Mouse (Mus musculus) limb, embryonic 10.5 days (tissue): ENCODE measurements at regions not wholly inside any gene's neighbourhood (a gene's known extent, or its start where the extent isn't known, plus 50 kb on each side); places are given as distances from the start of the nearest gene placed in this dataset.

Experiments used
- DNase-seq: peaks from one replicate; pipeline ENCODE4 v3.0.0-alpha.2; 2017; ENCODE audit warnings: low spot score
- H3K27ac ChIP-seq: fragments of 300-500 bp; sonication (generic); 2 replicates; pipeline ENCODE4 v1.5.1; 2016; ENCODE audit warnings: mild to moderate bottlenecking
- H3K27me3 ChIP-seq: fragments of 300-500 bp; sonication (generic); 2 replicates; pipeline ENCODE4 v1.6.1; 2016; ENCODE audit warnings: low read depth, mild to moderate bottlenecking; ENCODE audit not compliant: poor library complexity, severe bottlenecking
- H3K36me3 ChIP-seq: fragments of 300-500 bp; sonication (generic); 2 replicates; pipeline ENCODE4 v1.6.1; 2016; ENCODE audit warnings: mild to moderate bottlenecking, moderate library complexity
- H3K4me1 ChIP-seq: fragments of 300-500 bp; sonication (generic); 2 replicates; pipeline ENCODE4 v1.6.1; 2016
- H3K4me3 ChIP-seq: fragments of 300-500 bp; sonication (generic); 2 replicates; pipeline ENCODE4 v1.5.1; 2016; ENCODE audit warnings: mild to moderate bottlenecking, moderate library complexity
- H3K9me3 ChIP-seq: fragments of 300-500 bp; sonication (generic); replicated peaks from 2 replicates; pipeline ENCODE4 v1.6.1; 2016; ENCODE audit warnings: mild to moderate bottlenecking
- WGBS: fragments of 180-500 bp; shearing (Covaris S2); methylation state at CpG from one replicate; pipeline ENCODE4 v1.1.7; 2016; 5-methylcytosine and 5-hydroxymethylcytosine counted together

GRCm38 (mm10) chr16:90592721-90593481 lies 134.3 kb downstream of the Mis18a start:
- no peak for DNase-seq
- H3K27ac ChIP-seq = no peak overlapping the region
- H3K4me3 ChIP-seq = no peak overlapping the region
- no peaks in the 10 kb centered on the region for H3K27me3 ChIP-seq
- H3K9me3 ChIP-seq = no peaks in the 10 kb centered on the region
- 75% methylated on average over 6 of the region's 6 CpGs for WGBS
- H3K36me3 ChIP-seq = no peaks in the 10 kb centered on the region
- peaks cover 7% of the 10 kb centered on the region for H3K4me1 ChIP-seq

GRCm38 (mm10) chr16:90585171-90585570 lies 142.0 kb downstream of the Mis18a start:
- DNase-seq = no peak
- H3K9me3 ChIP-seq = 0 out of 2 replicates have a peak, but pooled peaks cover 2% of the 10 kb centered on the region
- no peaks in the 10 kb centered on the region for H3K36me3 ChIP-seq
- 0 out of 2 replicates have a peak, but pooled peaks cover 6% of the 10 kb centered on the region for H3K4me1 ChIP-seq
- no peak overlapping the region for H3K27ac ChIP-seq
- no peaks in the 10 kb centered on the region for H3K27me3 ChIP-seq
- H3K4me3 ChIP-seq = no peak overlapping the region
- WGBS = 79% methylated on average over 7 of the region's 7 CpGs

- H3K27ac ChIP-seq = 0 out of 2 replicates have a peak overlapping the region, but pooled peaks have one; percentile 50
- no peaks in the 10 kb centered on the region for H3K36me3 ChIP-seq
- 59% methylated on average over 8 of the region's 8 CpGs for WGBS
- no peaks in the 10 kb centered on the region for H3K27me3 ChIP-seq
- no peak for DNase-seq
- H3K4me1 ChIP-seq = 0 out of 2 replicates have a peak, but pooled peaks cover 6% of the 10 kb centered on the region
- no peak overlapping the region for H3K4me3 ChIP-seq
- H3K9me3 ChIP-seq = no peaks in the 10 kb centered on the region
Observed at GRCm38 (mm10) chr16:90580411-90580810, 146.8 kb downstream of the Mis18a start.

- Histone ChIP-seq H3K36me3 (no peaks in the 10 kb centered on the region), H3K9me3 (no peaks in the 10 kb centered on the region), H3K27ac (no peak overlapping the region), H3K4me1 (no peaks in the 10 kb centered on the region), H3K27me3 (no peaks in the 10 kb centered on the region), H3K4me3 (no peak overlapping the region)
- no peak for DNase-seq
Observed at GRCm38 (mm10) chr16:90571107-90571506, 156.1 kb downstream of the Mis18a start.

GRCm38 (mm10) chr16:90569826-90570225 lies 157.4 kb downstream of the Mis18a start:
- Histone ChIP-seq H3K27ac (no peak overlapping the region), H3K4me3 (no peak overlapping the region), H3K27me3 (no peaks in the 10 kb centered on the region), H3K4me1 (no peaks in the 10 kb centered on the region), H3K9me3 (no peaks in the 10 kb centered on the region), H3K36me3 (no peaks in the 10 kb centered on the region)
- WGBS = 76% methylated on average over 1 of the region's 1 CpGs
- no peak for DNase-seq

GRCm38 (mm10) chr16:90565182-90565581 lies 162.0 kb downstream of the Mis18a start:
- Histone ChIP-seq H3K4me3 (no peak overlapping the region), H3K27me3 (no peaks in the 10 kb centered on the region), H3K4me1 (no peaks in the 10 kb centered on the region), H3K36me3 (no peaks in the 10 kb centered on the region), H3K9me3 (no peaks in the 10 kb centered on the region), H3K27ac (no peak overlapping the region)
- no peak for DNase-seq
- WGBS = 89% methylated on average over 2 of the region's 2 CpGs

GRCm38 (mm10) chr16:90553120-90553519 lies 167.3 kb downstream of the Hunk start:
- Histone ChIP-seq H3K4me1 (peaks cover 19% of the 10 kb centered on the region), H3K4me3 (no peak overlapping the region), H3K27ac (no peak overlapping the region), H3K36me3 (no peaks in the 10 kb centered on the region), H3K27me3 (no peaks in the 10 kb centered on the region), H3K9me3 (0 out of 2 replicates have a peak, but pooled peaks cover 2% of the 10 kb centered on the region)
- no peak for DNase-seq
- WGBS = 95% methylated on average over 7 of the region's 7 CpGs

GRCm38 (mm10) chr16:90551041-90551440 lies 165.2 kb downstream of the Hunk start:
- Histone ChIP-seq H3K9me3 (0 out of 2 replicates have a peak, but pooled peaks cover 2% of the 10 kb centered on the region), H3K4me3 (no peak overlapping the region), H3K4me1 (peaks cover 24% of the 10 kb centered on the region), H3K27ac (no peak overlapping the region), H3K36me3 (no peaks in the 10 kb centered on the region), H3K27me3 (no peaks in the 10 kb centered on the region)
- 81% methylated on average over 3 of the region's 3 CpGs for WGBS
- DNase-seq = no peak

- WGBS = 74% methylated on average over 13 of the region's 13 CpGs
- H3K27ac ChIP-seq = no peak overlapping the region
- no peaks in the 10 kb centered on the region for H3K27me3 ChIP-seq
- 0 out of 2 replicates have a peak, but pooled peaks cover 2% of the 10 kb centered on the region for H3K9me3 ChIP-seq
- DNase-seq = no peak
- peaks cover 32% of the 10 kb centered on the region for H3K4me1 ChIP-seq
- H3K36me3 ChIP-seq = no peaks in the 10 kb centered on the region
- H3K4me3 ChIP-seq = no peak overlapping the region
Observed at GRCm38 (mm10) chr16:90550058-90550795, 164.4 kb downstream of the Hunk start.
